Mouse (Mus musculus): Measurements from ENCODE around the gene Crcp. TPM values are rescaled to one million over a fixed set of nuclear protein-coding genes. Genes with fewer than 3 reads are reported as not detected.

Crcp gene
- polyA plus RNA-seq, 1 experiment from 2014 or later, result 50.7 TPM

DNA sequence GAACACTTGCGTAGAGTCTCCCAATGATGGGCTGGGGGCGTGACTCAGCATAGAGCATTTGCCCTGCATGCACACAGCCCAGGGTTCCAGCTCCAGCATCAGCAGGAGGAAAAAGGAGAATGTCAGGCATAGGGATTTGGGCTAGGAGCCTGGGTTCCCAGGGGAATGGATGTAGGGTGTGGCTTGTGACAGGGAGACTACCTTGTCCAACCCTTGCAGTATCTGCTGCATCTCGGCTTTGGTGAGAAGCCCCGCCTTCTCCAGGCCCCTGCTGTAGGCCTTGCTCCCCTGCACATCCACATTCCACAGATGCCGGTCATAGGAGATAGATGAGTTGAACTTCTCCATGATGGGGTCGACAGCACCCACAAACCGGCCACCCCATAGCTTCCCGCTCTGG lies 9.6 kb upstream of the Crcp start:
- Histone ChIP-seq H3K4me3 (ENCODE audit: low read depth, low read length) (no peak overlapping the region), H3K27me3 (replicated peaks; ENCODE audit: control insufficient read depth, insufficient read depth, low read length) (no peaks in the 10 kb centered on the region), H3K9me3 (replicated peaks; ENCODE audit: control insufficient read depth, low read length) (no peaks in the 10 kb centered on the region), H3K4me2 (ENCODE audit: low read length) (no peak overlapping the region), H3K36me3 (ENCODE audit: control insufficient read depth, insufficient read depth, low read length) (no peaks in the 10 kb centered on the region), H3K4me1 (ENCODE audit: control insufficient read depth, insufficient read depth, low read length) (no peaks in the 10 kb centered on the region), H3K9ac (ENCODE audit: low read length) (no peak overlapping the region), H3K27ac (ENCODE audit: low read depth, low read length) (no peak overlapping the region)
- 83% methylated on average over 8 of the region's 8 CpGs for WGBS
- ATAC-seq (no peak), DNase-seq (ENCODE audit: low spot score) (no peak)

- no peak overlapping the region for H3K4me2 ChIP-seq (ENCODE audit: low read length)
- WGBS, result 64% methylated on average over 5 of the region's 5 CpGs
- no peak overlapping the region for H3K27ac ChIP-seq (ENCODE audit: low read depth, low read length)
- H3K4me3 ChIP-seq (ENCODE audit: low read depth, low read length), result no peak overlapping the region
- H3K9me3 ChIP-seq (replicated peaks; ENCODE audit: control insufficient read depth, low read length), result no peaks in the 10 kb centered on the region
- DNase-seq (ENCODE audit: low spot score) (no peak), ATAC-seq (no peak)
- no peaks in the 10 kb centered on the region for H3K27me3 ChIP-seq (replicated peaks; ENCODE audit: control insufficient read depth, insufficient read depth, low read length)
- no peak overlapping the region for H3K9ac ChIP-seq (ENCODE audit: low read length)
- H3K36me3 ChIP-seq (ENCODE audit: control insufficient read depth, insufficient read depth, low read length), result no peaks in the 10 kb centered on the region
- no peaks in the 10 kb centered on the region for H3K4me1 ChIP-seq (ENCODE audit: control insufficient read depth, insufficient read depth, low read length)
Observed at GRCm38 (mm10) chr5:130021361-130021966, 7.6 kb upstream of the Crcp start.

- no peak for ATAC-seq
- no peak overlapping the region for H3K9ac ChIP-seq (ENCODE audit: low read length)
- H3K4me3 ChIP-seq (ENCODE audit: low read depth, low read length), result no peak overlapping the region
- H3K27ac ChIP-seq (ENCODE audit: low read depth, low read length), result no peak overlapping the region
- H3K9me3 ChIP-seq (replicated peaks; ENCODE audit: control insufficient read depth, low read length), result no peaks in the 10 kb centered on the region
- H3K36me3 ChIP-seq (ENCODE audit: control insufficient read depth, insufficient read depth, low read length), result no peaks in the 10 kb centered on the region
- no peak overlapping the region for H3K4me2 ChIP-seq (ENCODE audit: low read length)
- no peaks in the 10 kb centered on the region for H3K27me3 ChIP-seq (replicated peaks; ENCODE audit: control insufficient read depth, insufficient read depth, low read length)
- no peaks in the 10 kb centered on the region for H3K4me1 ChIP-seq (ENCODE audit: control insufficient read depth, insufficient read depth, low read length)
- WGBS, result 78% methylated on average over 7 of the region's 7 CpGs
- DNase-seq (ENCODE audit: low spot score), result no peak
Observed at GRCm38 (mm10) chr5:130022366-130022765, 6.7 kb upstream of the Crcp start.

GRCm38 (mm10) chr5:130023067-130023766 lies 5.9 kb upstream of the Crcp start:
- H3K36me3 ChIP-seq (ENCODE audit: control insufficient read depth, insufficient read depth, low read length), result no peaks in the 10 kb centered on the region
- ATAC-seq (peak; percentile 19; the same call in 1 of the 2 replicates), DNase-seq (ENCODE audit: low spot score) (no peak)
- no peak overlapping the region for H3K9ac ChIP-seq (ENCODE audit: low read length)
- 41% methylated on average over 12 of the region's 12 CpGs for WGBS
- no peaks in the 10 kb centered on the region for H3K4me1 ChIP-seq (ENCODE audit: control insufficient read depth, insufficient read depth, low read length)
- H3K4me2 ChIP-seq (ENCODE audit: low read length), result peak overlapping the region; percentile 90
- H3K9me3 ChIP-seq (replicated peaks; ENCODE audit: control insufficient read depth, low read length), result no peaks in the 10 kb centered on the region
- H3K27ac ChIP-seq (ENCODE audit: low read depth, low read length), result no peak overlapping the region
- H3K27me3 ChIP-seq (replicated peaks; ENCODE audit: control insufficient read depth, insufficient read depth, low read length), result 0 out of 2 replicates have a peak, but pooled peaks cover 2% of the 10 kb centered on the region
- peak overlapping the region; percentile 57; the same call in 1 of the 2 replicates for H3K4me3 ChIP-seq (ENCODE audit: low read depth, low read length)

GRCm38 (mm10) chr5:130023767-130024539 lies 5.1 kb upstream of the Crcp start:
- H3K4me1 ChIP-seq (ENCODE audit: control insufficient read depth, insufficient read depth, low read length), result no peaks in the 10 kb centered on the region
- H3K4me2 ChIP-seq (ENCODE audit: low read length), result peak overlapping the region; percentile 90
- under 1% methylated on average over 32 of the region's 32 CpGs for WGBS
- ATAC-seq, result peak; percentile 93
- H3K4me3 ChIP-seq (ENCODE audit: low read depth, low read length), result peak overlapping the region; percentile 57
- H3K36me3 ChIP-seq (ENCODE audit: control insufficient read depth, insufficient read depth, low read length), result no peaks in the 10 kb centered on the region
- H3K9ac ChIP-seq (ENCODE audit: low read length), result peak overlapping the region; percentile 66
- 0 out of 2 replicates have a peak, but pooled peaks cover 2% of the 10 kb centered on the region for H3K27me3 ChIP-seq (replicated peaks; ENCODE audit: control insufficient read depth, insufficient read depth, low read length)
- H3K27ac ChIP-seq (ENCODE audit: low read depth, low read length), result peak overlapping the region; percentile 33; the same call in 1 of the 2 replicates
- H3K9me3 ChIP-seq (replicated peaks; ENCODE audit: control insufficient read depth, low read length), result no peaks in the 10 kb centered on the region
- DNase-seq (ENCODE audit: low spot score), result peak; percentile 92

- H3K4me1 ChIP-seq (ENCODE audit: control insufficient read depth, insufficient read depth, low read length), result no peaks in the 10 kb centered on the region; the same call in 1 of the 2 replicates
- no peak overlapping the region for H3K9ac ChIP-seq (ENCODE audit: low read length)
- DNase-seq (ENCODE audit: low spot score), result no peak
- no peaks in the 10 kb centered on the region for H3K9me3 ChIP-seq (replicated peaks; ENCODE audit: control insufficient read depth, low read length)
- H3K4me2 ChIP-seq (ENCODE audit: low read length), result no peak overlapping the region
- H3K4me3 ChIP-seq (ENCODE audit: low read depth, low read length), result no peak overlapping the region
- 70% methylated on average over 5 of the region's 5 CpGs for WGBS
- no peak overlapping the region for H3K27ac ChIP-seq (ENCODE audit: low read depth, low read length)
- no peak for ATAC-seq
- H3K27me3 ChIP-seq (replicated peaks; ENCODE audit: control insufficient read depth, insufficient read depth, low read length), result 0 out of 2 replicates have a peak, but pooled peaks cover 2% of the 10 kb centered on the region
- no peaks in the 10 kb centered on the region for H3K36me3 ChIP-seq (ENCODE audit: control insufficient read depth, insufficient read depth, low read length)
Observed at GRCm38 (mm10) chr5:130027134-130027533, 2.0 kb upstream of the Crcp start.

DNA sequence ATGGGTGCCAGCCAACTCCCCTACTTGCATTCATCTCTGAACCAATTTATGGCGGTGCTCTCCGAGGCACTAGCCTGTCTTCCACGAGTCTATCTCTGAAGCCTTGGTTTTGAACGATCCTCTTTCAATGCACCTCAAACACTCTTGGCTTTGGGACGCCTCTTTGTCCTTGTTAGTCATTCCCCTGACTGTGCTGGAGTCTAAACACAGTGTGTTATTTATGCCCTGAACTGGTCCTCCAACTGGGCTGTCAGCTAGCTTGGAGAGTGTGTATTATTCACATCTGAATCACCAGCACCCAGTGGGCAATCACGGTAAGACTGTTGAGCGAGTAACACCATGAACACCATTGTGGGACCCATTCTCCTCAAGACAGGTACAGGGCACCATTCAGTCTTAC lies 1.4 kb upstream of the Crcp start:
- no peaks in the 10 kb centered on the region for H3K9me3 ChIP-seq (replicated peaks; ENCODE audit: control insufficient read depth, low read length)
- H3K9ac ChIP-seq (ENCODE audit: low read length), result no peak overlapping the region
- WGBS, result 78% methylated on average over 7 of the region's 7 CpGs

GRCm38 (mm10) chr5:130031410-130032390 lies 2.6 kb downstream of the Crcp start:
- Histone ChIP-seq H3K9ac (ENCODE audit: low read length) (no peak overlapping the region), H3K36me3 (ENCODE audit: control insufficient read depth, insufficient read depth, low read length) (peaks cover 11% of the 10 kb centered on the region), H3K4me1 (ENCODE audit: control insufficient read depth, insufficient read depth, low read length) (no peaks in the 10 kb centered on the region; the same call in 1 of the 2 replicates), H3K4me3 (ENCODE audit: low read depth, low read length) (no peak overlapping the region), H3K9me3 (replicated peaks; ENCODE audit: control insufficient read depth, low read length) (no peaks in the 10 kb centered on the region), H3K4me2 (ENCODE audit: low read length) (no peak overlapping the region), H3K27me3 (replicated peaks; ENCODE audit: control insufficient read depth, insufficient read depth, low read length) (0 out of 2 replicates have a peak, but pooled peaks cover 2% of the 10 kb centered on the region), H3K27ac (ENCODE audit: low read depth, low read length) (no peak overlapping the region)
- DNase-seq (ENCODE audit: low spot score), result no peak
- 93% methylated on average over 19 of the region's 19 CpGs for WGBS
- no peak for ATAC-seq

More for the DNA sequence above, 1.4 kb upstream of the Crcp start:
- Histone ChIP-seq H3K27ac (ENCODE audit: low read depth, low read length) (no peak overlapping the region), H3K4me1 (ENCODE audit: control insufficient read depth, insufficient read depth, low read length) (no peaks in the 10 kb centered on the region; the same call in 1 of the 2 replicates), H3K36me3 (ENCODE audit: control insufficient read depth, insufficient read depth, low read length) (no peaks in the 10 kb centered on the region), H3K27me3 (replicated peaks; ENCODE audit: control insufficient read depth, insufficient read depth, low read length) (0 out of 2 replicates have a peak, but pooled peaks cover 2% of the 10 kb centered on the region), H3K4me3 (ENCODE audit: low read depth, low read length) (no peak overlapping the region), H3K4me2 (ENCODE audit: low read length) (no peak overlapping the region)
- DNase-seq (ENCODE audit: low spot score) (no peak), ATAC-seq (no peak)

All from forebrain, embryonic 14.5 days (tissue).